Mouse (Mus musculus) frontal cortex, postnatal 36 days (tissue): ENCODE measurements around the gene 5530401A14Rik.

Experiments used
- DNase-seq, 2 experiments: peaks; one replicate each; pipeline ENCODE4 v3.0.0; 2022; ENCODE audit warnings: low spot score in 2 of 2

5530401A14Rik gene

DNA sequence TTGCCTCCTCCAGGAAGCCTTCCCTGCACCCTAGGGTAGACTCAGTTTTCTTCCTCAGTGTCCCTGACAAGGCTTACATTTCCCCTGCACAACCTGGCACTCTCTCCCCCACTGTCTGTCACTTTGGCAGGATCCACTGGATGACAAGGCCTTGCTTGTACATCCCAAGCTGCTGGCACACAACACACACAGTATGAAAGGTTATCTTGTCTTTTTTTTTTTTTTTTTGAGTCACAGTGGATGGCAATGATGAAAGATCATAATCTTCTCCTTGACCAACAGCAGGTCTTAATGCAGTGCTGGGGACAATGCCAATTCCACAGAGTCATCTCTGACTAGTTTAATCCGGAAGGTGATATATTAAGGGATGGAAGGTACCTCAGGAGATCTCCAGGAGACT lies 77.0 kb downstream of the 5530401A14Rik start:
- no peak for DNase-seq

DNA sequence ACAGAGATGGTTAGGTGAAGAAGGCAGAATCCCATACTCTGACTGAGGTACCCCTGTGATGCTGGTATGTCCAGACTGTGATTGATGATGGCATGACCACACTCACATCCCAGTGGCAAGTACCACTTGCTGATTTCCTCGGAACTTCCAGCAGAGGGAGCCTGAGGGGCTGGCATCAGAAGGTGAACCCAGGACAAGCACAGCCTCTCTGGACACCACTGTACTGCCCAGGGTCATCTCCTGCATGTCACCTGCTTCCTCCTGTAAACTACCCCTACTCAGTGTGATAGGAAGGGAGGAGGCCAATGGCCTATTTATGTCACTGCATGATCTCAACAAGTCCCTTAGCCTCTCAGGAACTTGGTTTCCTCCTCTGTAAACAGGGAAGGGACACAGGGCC lies 80.5 kb downstream of the 5530401A14Rik start:
- peak in 1 of 2 experiments; percentile 38 for DNase-seq

DNA sequence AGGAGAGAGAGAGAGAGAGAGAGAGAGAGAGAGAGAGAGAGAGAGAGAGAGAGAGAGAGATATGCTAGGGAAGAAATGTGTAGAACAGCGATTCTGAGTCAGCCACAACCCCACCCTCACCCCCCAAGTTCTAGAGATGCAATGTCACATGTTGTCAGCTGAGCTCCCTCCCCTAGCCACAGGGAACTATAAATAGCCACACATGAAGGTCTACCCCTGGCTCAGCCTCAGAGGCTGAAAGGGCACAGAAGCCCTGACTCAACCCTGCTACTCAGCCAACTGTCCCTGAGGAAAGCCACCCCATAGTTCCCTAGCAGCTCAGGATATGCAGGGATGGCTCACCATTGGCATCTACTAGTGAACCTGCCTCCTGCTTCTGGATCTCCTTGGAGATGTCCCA lies 81.7 kb downstream of the 5530401A14Rik start:
- no peak for DNase-seq
